Mouse (Mus musculus) brain, embryonic 18.5 days (tissue): ENCODE results near the gene Trak1.

Experiments used
- DNase-seq: peaks from one replicate; pipeline ENCODE4 v3.0.0-alpha.2; 2012; ENCODE audit warnings: low read depth, low spot score

The Trak1 gene

DNA sequence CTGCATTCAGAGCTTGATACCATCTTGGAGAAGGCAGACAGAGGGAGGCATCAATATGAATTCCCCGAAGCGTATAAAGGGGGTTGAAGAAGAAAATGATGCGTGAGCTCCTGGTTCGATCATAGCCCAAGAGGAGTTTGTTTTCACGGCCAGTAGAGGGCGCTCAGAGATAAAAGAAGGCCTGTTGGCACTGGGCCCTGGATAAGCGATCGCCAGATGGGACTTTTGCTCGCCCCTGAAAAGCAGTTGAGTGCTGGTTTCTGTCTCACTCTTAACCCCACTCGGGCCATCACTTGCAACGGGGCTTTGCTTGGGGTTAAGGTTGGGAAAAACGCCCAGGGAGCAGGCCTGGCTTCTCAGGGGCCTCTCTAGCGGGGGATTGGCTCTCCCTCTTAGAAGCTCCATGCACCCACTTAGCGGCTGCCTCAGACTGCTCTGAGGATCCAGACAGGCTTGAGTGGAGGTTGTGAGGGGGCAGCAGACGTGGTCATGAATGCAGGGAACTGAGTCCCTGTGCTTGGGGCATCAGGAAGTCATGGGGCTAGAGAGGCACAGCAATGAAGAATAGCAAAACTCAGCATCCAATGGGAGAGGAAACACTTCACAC lies 180.1 kb downstream of the Trak1 start:
- peak; percentile 72 for DNase-seq

DNA sequence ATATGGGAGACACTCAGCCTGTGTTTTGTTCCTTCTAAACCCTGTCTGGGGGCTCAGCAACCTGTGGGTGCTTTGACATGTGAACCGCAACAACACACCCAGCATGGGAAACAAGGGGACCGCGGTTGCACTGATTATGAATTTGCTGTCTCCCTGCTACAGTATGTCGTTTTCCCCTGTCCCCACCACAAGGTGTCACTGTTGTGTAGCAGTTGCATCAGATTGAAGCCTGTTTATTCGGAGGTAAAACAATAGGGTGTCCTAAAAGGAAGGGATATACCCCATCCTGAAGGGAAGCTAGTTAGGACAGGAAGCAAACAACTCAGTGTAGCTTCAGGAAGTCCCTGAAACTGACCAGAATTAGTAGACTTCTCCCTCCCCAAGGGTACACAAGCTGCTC lies 182.2 kb downstream of the Trak1 start:
- peak; percentile 66 for DNase-seq

DNA sequence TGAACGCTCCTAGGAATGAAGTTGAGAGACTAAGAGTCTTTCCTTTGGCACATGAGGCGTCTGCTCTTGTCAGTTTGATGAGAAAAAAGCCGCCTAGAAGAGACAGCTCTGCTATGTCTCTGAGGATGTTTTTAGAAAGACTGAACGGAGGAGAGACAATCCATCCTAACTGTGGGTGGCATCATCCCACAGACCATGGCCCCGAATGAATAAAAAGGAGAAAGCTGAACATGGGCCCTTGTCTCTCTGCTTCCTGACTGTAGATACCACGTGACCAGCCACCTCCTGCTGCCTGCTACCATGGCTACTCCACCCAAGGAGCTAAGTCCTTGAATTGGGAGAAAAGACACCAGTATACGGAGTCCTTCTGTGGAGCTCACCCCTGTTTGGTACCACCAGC lies 189.9 kb downstream of the Trak1 start:
- DNase-seq = no peak

DNA sequence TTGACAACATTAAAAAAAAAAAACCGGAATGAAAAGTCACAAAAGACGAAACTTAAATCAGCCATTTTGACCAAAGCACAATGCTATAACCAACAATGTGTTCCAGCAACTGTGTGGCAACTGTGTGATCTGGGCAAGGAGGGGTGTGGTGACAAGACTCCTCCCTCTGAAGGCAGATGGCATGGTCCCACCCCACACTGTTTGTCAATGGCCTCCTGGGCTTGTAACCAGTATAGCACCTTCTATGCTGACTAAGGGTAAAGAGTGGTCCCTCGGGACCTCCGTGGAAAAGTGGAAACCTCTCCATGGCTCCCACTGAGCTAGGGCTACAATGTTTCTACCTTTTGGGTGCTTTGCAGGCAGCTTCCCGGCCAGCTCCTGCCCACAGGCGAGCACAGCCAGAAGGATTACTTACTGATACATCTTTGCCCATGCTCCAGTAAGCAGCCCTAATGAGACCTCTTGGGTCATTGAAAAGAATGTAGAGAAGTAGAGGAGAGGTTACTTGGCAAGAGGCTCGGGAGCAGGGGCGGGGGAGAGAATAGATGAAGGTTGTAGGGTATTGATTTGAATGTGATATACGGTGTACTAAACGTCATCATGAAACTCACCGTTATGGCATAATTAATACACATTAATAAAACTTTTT lies 194.4 kb downstream of the Trak1 start:
- DNase-seq = no peak

DNA sequence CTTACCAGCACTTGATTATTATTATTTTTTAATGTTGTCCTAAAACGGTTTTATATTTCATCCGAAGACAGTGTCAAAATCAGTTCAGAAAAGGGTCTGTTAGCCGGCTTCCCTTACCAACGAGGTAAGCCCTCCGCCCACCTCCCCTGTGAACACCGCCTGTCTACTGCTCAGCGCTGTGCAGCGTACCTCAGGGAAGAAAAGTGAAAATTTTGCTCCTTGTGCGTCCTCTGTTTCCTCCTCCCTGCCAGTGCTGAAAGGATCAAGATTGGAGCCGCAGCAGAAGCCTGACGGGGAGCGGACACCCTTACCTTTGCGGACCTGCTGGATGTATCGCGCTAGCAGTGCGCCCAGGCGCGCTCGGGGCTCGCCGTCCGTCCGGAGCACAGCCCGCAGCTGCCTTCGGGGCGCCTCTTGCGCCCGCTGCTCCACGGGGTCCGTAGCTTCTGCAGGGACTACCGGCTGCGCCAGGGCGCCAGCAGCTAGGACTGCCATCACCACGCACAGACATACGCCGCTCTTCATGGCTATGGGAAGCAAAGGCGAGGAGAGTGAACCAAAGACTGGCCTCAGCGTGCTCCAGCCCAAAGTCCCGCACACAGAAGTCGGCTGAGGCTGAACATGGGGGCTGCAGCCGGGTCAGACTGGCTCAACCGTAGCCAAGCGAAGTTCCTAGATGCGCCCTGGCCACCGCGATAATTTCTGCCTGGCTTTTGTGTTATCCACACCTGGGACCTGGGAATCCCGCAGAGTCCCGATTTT lies 196.9 kb downstream of the Trak1 start:
- DNase-seq = no peak

DNA sequence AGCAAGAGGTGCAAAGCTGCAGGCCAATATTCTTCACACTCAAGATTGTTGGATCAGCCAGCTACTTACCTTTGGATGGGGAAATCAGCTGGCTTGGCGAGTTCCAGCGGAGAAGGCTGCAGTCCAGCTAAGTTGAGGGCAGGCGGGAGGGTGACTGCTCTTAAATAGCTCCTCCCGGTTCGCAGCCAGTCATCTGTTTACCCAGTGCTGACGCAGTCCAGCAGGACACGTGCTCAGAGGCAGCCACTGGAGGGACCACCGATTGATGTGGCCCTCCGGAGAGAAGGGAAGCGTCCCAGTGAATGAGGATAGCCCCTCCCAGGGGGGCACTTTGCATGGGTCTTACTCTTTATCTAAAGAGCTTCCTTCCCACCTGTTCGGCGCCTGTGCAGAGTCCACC lies 198.2 kb downstream of the Trak1 start, which contains the start of gene Cck:
TSS of gene Cck (minus strand) at position 166 of the 400 bp plus-strand sequence.
- no peak for DNase-seq

DNA sequence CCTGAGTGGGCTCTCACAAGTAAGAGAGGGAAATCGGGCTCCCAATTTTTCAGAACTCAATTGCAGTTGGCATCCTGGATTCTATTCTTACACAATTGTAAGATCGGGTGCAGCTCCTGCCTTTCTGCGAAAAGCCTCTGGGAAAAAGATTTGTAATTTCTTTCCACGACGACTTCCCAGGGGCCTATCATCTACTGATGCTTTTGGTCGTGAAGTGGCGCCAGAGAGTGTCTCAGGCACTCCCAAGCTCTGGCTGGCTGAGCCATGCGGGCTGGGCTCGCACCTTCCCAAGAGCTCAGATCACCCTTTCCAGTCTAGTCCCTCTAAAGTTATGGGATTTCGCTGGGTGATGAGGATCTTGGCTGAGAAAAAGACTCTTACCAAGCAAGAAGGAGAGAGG lies 198.8 kb downstream of the Trak1 start:
- no peak for DNase-seq

DNA sequence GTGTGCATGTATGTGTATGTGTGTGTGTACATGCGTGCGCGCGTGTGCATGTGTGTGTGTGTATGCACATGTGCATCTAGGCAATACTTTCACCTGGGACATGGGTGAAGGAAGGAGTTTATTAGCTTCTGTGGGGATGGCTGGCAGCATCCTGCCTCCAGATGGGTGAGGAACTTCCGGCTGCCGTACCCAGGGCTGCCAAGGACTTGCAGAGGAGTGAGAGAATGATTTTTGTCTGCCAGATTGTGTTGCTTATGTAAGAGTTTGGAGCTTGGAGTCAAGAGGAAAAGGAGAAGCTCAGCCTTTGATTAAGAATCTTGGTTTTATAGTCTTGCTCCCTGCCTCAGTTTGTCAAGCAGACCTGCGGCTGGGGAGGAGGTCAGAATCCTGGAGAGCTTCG lies 208.0 kb downstream of the Trak1 start:
- DNase-seq = no peak

DNA sequence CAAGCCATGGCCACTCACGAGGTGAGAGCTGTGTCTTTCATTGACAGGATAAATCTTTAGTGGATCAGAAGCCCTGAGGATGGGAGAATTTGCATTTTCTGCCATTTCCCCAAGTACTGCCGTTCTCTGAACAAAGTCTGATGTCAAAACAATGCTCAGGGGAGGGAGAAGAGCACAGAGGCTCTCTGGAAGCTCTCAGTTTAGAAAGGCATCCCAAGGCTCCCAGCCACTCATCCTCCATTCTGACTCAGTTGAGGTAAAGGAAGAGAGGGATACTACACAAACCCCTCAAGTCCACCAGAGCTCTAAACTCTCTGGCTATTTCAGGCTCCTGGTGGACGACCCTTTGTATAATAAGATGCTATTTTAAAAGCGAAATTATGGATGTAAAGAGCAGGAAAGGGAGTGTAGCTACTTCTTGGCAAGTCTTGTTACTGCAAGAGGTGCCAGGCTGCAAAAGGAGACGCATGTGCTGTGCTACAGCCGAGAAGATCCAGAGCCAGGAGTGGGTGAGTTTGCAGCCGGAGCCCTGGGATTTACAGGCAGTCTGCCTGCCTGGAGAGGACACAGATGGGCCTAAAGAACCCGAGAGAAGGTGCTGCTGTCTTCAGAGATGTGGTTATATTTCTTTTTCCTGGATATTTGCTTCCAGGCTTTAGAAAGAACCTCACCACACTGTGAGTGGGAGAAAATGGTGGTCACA lies 209.3 kb downstream of the Trak1 start:
- DNase-seq = no peak

DNA sequence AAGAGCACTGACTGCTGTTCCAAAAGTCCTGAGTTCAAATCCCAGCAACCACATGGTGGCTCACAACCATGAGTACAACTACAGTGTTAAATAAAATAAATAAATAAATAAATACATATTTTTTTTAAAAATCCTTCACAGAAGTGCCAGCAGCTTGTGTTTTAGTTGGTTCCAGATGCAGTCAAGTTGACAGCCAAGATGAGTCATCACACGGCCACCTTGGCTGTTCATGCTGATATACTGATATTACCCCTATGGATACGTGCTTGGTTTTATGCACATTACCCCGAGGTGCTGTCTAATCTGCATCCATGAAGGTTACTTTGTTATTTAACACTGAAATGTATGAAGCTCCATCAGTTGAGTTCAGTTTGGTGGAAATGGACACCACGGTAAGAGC lies 214.6 kb downstream of the Trak1 start:
- DNase-seq = no peak

DNA sequence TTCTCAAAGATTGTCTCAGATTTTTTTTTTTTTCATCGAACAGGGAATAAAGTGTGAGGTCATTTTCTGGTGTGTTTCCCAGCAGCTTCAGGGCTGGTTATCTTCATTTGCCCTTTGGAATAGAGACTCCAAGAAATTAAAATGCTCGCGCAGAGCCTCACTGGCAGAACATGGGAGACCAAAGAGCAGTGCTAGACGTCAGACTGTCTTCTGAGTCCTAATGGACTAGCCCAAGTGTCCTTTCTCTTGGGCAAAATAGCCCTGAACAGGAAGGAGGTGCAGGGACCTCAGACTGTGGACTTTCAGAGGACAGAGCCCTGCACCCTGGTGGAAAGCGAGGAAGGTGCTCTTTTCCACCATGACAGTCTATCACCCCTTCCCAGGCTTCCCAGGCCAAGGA lies 217.2 kb downstream of the Trak1 start:
- no peak for DNase-seq

DNA sequence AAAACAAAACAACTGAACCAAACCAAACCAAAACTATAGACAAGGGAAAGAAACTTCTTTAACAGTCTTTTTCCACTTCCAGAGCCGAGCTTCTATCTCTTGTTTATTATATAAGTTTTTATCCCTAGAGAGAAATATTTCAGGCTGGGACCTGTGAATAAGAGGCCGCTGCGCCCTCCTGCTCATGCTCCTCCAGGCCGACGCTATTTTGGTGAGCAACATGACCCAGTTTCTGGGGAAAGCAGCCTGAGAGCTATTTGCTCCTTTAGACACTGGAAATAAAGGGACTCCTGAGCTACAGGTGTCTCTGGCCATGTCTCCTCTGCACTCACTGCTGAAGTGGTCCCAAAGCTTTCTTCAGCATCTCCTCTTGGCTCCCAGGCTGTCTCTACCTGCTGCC lies 222.7 kb downstream of the Trak1 start:
- no peak for DNase-seq
